19 mouse cellular contexts compared by ENCODE assay signal in genomic region chr8:121403821-121404220, GRCm38 (mm10).
"Had no signal": no experiment of that assay in that cellular context is flagged by ENCODE, and none has a peak within 500 bp of the region (broad histone marks: within the 10 kb centered on the region; RNA-seq: fewer than 3 reads in every experiment).

No protein-coding gene starts in this region.

- H3K27ac ChIP-seq: lung, embryonic 15.5 days; macrophage; midbrain, embryonic 13.5 days; midbrain, embryonic 15.5 days; neural tube, embryonic 12.5 days had no signal

- H3K36me3 ChIP-seq: lung, embryonic 15.5 days; midbrain, embryonic 13.5 days; midbrain, embryonic 15.5 days; neural tube, embryonic 12.5 days had no signal

- DNase-seq: lung, adult 2 months; lung, postnatal 14 days; lung, postnatal 36 days; retina, postnatal 1 day; right cerebral cortex, adult 18-20 months; right cerebral cortex, postnatal 25 days; right cerebral cortex, postnatal 4 days; spleen, adult 18-20 months; thymus, adult 18-20 months; thymus, postnatal 14 days; thymus, postnatal 36 days had no signal

- H3K9ac ChIP-seq: lung, embryonic 15.5 days; midbrain, embryonic 13.5 days; midbrain, embryonic 15.5 days; neural tube, embryonic 12.5 days had no signal

- ATAC-seq: lung, postnatal 0 days; midbrain, embryonic 13.5 days; midbrain, embryonic 15.5 days had no signal

- H3K4me1 ChIP-seq: lung, embryonic 15.5 days; megakaryocyte, embryonic 14.5 days had no signal

- H3K9me3 ChIP-seq: lung, embryonic 15.5 days; midbrain, embryonic 13.5 days; midbrain, embryonic 15.5 days had no signal

- H3K4me3 ChIP-seq: lung, embryonic 15.5 days; megakaryocyte, embryonic 14.5 days; midbrain, embryonic 13.5 days; midbrain, embryonic 15.5 days; neural tube, embryonic 12.5 days had no signal

- H3K4me2 ChIP-seq: lung, embryonic 15.5 days; midbrain, embryonic 11.5 days; midbrain, embryonic 13.5 days; midbrain, embryonic 15.5 days; neural tube, embryonic 12.5 days had no signal
